Mouse (Mus musculus) testis, adult 2 months (tissue): ENCODE results near the gene Igfbp7.

Experiments used
- CTCF ChIP-seq: fragments of 200-500 bp; IDR thresholded peaks from 2 replicates; pipeline ENCODE4 v1.5.1; 2012; ENCODE audit warnings: low read depth, mild to moderate bottlenecking, inconsistent platforms, low read length, moderate library complexity; ENCODE audit not compliant: control insufficient read depth, insufficient read depth, insufficient replicate concordance
- POLR2A ChIP-seq: fragments of 200-500 bp; IDR thresholded peaks from 2 replicates; pipeline ENCODE4 v1.6.1; 2012; ENCODE audit warnings: low read depth, mild to moderate bottlenecking, inconsistent platforms, low read length, moderate library complexity; ENCODE audit not compliant: control insufficient read depth

DNA sequence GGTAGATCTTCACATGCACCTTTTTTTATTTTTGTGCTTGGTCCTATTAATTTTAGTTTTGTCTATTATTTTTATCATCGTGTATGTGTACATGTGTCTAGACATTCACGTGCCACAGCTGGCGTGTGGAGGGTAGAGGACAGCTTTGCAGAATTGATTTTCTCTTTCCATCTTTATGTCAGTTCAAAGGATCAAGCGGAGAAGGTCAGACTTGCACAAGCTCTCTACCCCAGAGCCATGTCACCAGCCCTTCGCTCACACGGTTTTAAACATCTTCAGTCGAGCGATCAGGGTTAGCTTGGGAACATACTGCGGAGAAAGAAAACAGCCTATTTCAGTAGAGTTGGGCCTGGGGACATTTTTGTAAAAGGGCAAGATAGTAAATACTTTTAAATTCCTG, 23.2 kb upstream of the Igfbp7 start:
- TF ChIP-seq POLR2A, result no peak
- no peak for TF ChIP-seq CTCF
